Mouse (Mus musculus) liver, embryonic 14.5 days (tissue): ENCODE measurements at regions not wholly inside any gene's neighbourhood (a gene's known extent, or its start where the extent isn't known, plus 50 kb on each side); places are given as distances from the start of the nearest gene placed in this dataset.

Experiments
- CTCF ChIP-seq: IDR thresholded peaks from 2 replicates; pipeline ENCODE4 v1.5.1; 2016; ENCODE audit warnings: antibody characterized with exemption, low read depth, control low read depth
- EP300 ChIP-seq: IDR thresholded peaks from 2 replicates; pipeline ENCODE4 v1.6.1; 2016; ENCODE audit warnings: antibody characterized with exemption, low read depth

DNA sequence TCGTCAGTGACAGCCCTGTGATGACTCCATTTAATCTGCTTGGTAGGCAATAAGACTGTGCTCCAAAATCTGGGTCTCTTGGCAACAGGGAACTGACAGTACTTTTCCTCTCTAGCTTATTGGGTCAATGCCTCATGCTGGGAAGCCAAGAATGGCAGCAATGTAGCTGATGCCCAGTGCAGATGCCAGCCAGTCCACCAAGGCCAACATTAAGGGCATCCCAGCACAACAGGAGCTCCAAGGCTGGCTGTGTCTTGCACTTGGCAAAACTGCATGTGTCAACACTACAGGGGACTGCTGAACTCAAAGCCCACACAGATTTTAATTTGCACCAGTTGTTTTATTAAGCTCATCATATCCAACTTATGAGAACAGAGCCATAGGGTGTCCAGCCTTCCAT lies 437.9 kb downstream of the Actr3 start:
- TF ChIP-seq CTCF (no peak), EP300 (no peak)
